Mouse (Mus musculus): Measurements from ENCODE around the gene Zswim8.

DNA sequence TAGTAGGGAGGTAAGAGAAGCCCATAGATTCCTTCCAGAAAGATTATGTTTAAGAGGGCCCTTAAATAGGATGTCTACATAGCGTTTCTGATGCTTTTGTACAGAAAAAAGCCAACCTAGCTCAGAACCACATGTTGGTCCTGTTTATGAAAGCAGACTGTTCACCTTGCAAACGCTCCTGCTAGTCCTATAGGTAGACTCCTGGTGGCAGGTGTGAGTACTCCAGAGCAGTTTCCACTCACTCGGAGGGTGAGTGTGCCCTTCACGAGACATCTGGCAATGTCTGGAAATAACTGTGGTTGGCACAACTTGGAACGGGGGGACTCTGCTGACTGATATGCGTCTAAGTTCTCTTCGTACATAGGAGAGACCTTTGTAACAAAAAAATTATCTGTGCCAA is 60.6 kb downstream of the Zswim8 start:
- TF ChIP-seq CTCF (IDR thresholded peaks at IDR 0.05; ENCODE audit: insufficient read depth, low read length) (peak; percentile 17; the same call in 1 of the 2 replicates), POLR2A (IDR thresholded peaks at IDR 0.05; ENCODE audit: borderline replicate concordance, extremely low read depth, low read depth, low read length) (no peak)

Data from lung, adult 2 months (tissue).